Mouse (Mus musculus): ENCODE results near the gene Tecpr2.
A peak's percentile ranks its signal among the peaks of the same experiment; 100 is the strongest.
"Not testable (repeated sequence)": the region's sequence is repeated elsewhere in the genome, so short reads cannot be mapped to it uniquely, and the experiment has no call there.

The Tecpr2 gene

GRCm38 (mm10) chr12:110889036-110890020 is at the start of gene Tecpr2, which contains the start of gene Cinp:
TSS of gene Tecpr2 (plus strand) at chr12:110889264.
TSS of gene Cinp (minus strand) at chr12:110889145.
- ATAC-seq (ENCODE audit: insufficient number of reproducible peaks, low FRiP score, low TSS enrichment): peak; percentile 98

- peak; percentile 77; the same call in 1 of the 2 replicates for ATAC-seq (ENCODE audit: insufficient number of reproducible peaks, low FRiP score, low TSS enrichment)
Measured at GRCm38 (mm10) chr12:110840348-110841198, 48.5 kb upstream of the Tecpr2 start, which contains the start of gene Mok. TSS of gene Mok (minus strand) at chr12:110840939.

GRCm38 (mm10) chr12:110841731-110842493 is 47.2 kb upstream of the Tecpr2 start:
- ATAC-seq (ENCODE audit: insufficient number of reproducible peaks, low FRiP score, low TSS enrichment): no peak

GRCm38 (mm10) chr12:110843194-110844048 is 45.6 kb upstream of the Tecpr2 start:
- ATAC-seq (ENCODE audit: insufficient number of reproducible peaks, low FRiP score, low TSS enrichment): peak; percentile 39; the same call in 1 of the 2 replicates

GRCm38 (mm10) chr12:110844227-110845130 is 44.6 kb upstream of the Tecpr2 start:
- 0 out of 2 replicates have a peak, but pooled peaks have one; percentile 6 for ATAC-seq (ENCODE audit: insufficient number of reproducible peaks, low FRiP score, low TSS enrichment)

- peak; percentile 8; the same call in 1 of the 2 replicates for ATAC-seq (ENCODE audit: insufficient number of reproducible peaks, low FRiP score, low TSS enrichment)
Measured at GRCm38 (mm10) chr12:110845131-110845880, 43.8 kb upstream of the Tecpr2 start.

GRCm38 (mm10) chr12:110846191-110846765 is 42.8 kb upstream of the Tecpr2 start:
- ATAC-seq (ENCODE audit: insufficient number of reproducible peaks, low FRiP score, low TSS enrichment): no peak

- ATAC-seq (ENCODE audit: insufficient number of reproducible peaks, low FRiP score, low TSS enrichment): peak; percentile 62; the same call in 1 of the 2 replicates
Measured at GRCm38 (mm10) chr12:110850010-110850928, 38.8 kb upstream of the Tecpr2 start, which contains the start of gene Zfp839. TSS of gene Zfp839 (plus strand) at chr12:110850253.

GRCm38 (mm10) chr12:110850929-110851256 is 38.2 kb upstream of the Tecpr2 start:
- ATAC-seq (ENCODE audit: insufficient number of reproducible peaks, low FRiP score, low TSS enrichment): no peak

- ATAC-seq (ENCODE audit: insufficient number of reproducible peaks, low FRiP score, low TSS enrichment): no peak
Measured at GRCm38 (mm10) chr12:110851414-110851813, 37.6 kb upstream of the Tecpr2 start.

- no peak for ATAC-seq (ENCODE audit: insufficient number of reproducible peaks, low FRiP score, low TSS enrichment)
Measured at GRCm38 (mm10) chr12:110851923-110852322, 37.1 kb upstream of the Tecpr2 start.

GRCm38 (mm10) chr12:110854786-110855737 is 34.0 kb upstream of the Tecpr2 start:
- ATAC-seq (ENCODE audit: insufficient number of reproducible peaks, low FRiP score, low TSS enrichment): no peak

GRCm38 (mm10) chr12:110857196-110857595 is 31.9 kb upstream of the Tecpr2 start:
- ATAC-seq (ENCODE audit: insufficient number of reproducible peaks, low FRiP score, low TSS enrichment): no peak

GRCm38 (mm10) chr12:110858681-110859080 is 30.4 kb upstream of the Tecpr2 start:
- ATAC-seq (ENCODE audit: insufficient number of reproducible peaks, low FRiP score, low TSS enrichment): not testable (repeated sequence)

- no peak for ATAC-seq (ENCODE audit: insufficient number of reproducible peaks, low FRiP score, low TSS enrichment)
Measured at GRCm38 (mm10) chr12:110860293-110860692, 28.8 kb upstream of the Tecpr2 start.
